In genomic region chr10:68373875-68374274, GRCm38 (mm10) we compare ENCODE assay signal across 28 mouse cellular contexts.
DNase-seq lines count a peak whose midpoint lies in the region; ATAC-seq lines count a peak whose summit lies in the region.
"Had no signal": no experiment of that assay in that cellular context is flagged by ENCODE, and none has a peak within 500 bp of the region (broad histone marks: within the 10 kb centered on the region; RNA-seq: fewer than 3 reads in every experiment).

No protein-coding gene starts in this region.

- H3K27ac ChIP-seq in midbrain, embryonic 16.5 days (ENCODE audit: low read length): no peak overlapping the region
- H3K27ac ChIP-seq: embryonic facial prominence, embryonic 12.5 days; forebrain, embryonic 15.5 days; hindbrain, embryonic 14.5 days; limb, embryonic 12.5 days; liver, embryonic 15.5 days; neural tube, embryonic 15.5 days; stomach, postnatal 0 days had no signal

- no peak for ATAC-seq in midbrain, embryonic 16.5 days
- ATAC-seq: CD4-positive, CD25-positive, alpha-beta regulatory T cell, adult 4 months; forebrain, embryonic 15.5 days; intestine, postnatal 0 days had no signal

- H3K36me3 ChIP-seq in midbrain, embryonic 16.5 days (ENCODE audit: control insufficient read depth, insufficient read depth, low read length): no peaks in the 10 kb centered on the region
- H3K36me3 ChIP-seq: embryonic facial prominence, embryonic 12.5 days; forebrain, embryonic 15.5 days; limb, embryonic 12.5 days; liver, embryonic 15.5 days; neural tube, embryonic 15.5 days had no signal

- no peak overlapping the region for H3K4me3 ChIP-seq in midbrain, embryonic 16.5 days (ENCODE audit: low read depth, low read length)
- H3K4me3 ChIP-seq: embryonic facial prominence, embryonic 12.5 days; forebrain, embryonic 15.5 days; limb, embryonic 12.5 days; liver, embryonic 15.5 days; neural tube, embryonic 15.5 days had no signal

- no peaks in the 10 kb centered on the region for H3K9me3 ChIP-seq in midbrain, embryonic 16.5 days (replicated peaks; ENCODE audit: control insufficient read depth, low read length, poor library complexity, severe bottlenecking)
- H3K9me3 ChIP-seq: embryonic facial prominence, embryonic 12.5 days; forebrain, embryonic 15.5 days; limb, embryonic 12.5 days; liver, embryonic 15.5 days; neural tube, embryonic 15.5 days had no signal

- peak; percentile 62 for DNase-seq in layer of hippocampus, adult 11-12 months (ENCODE audit: low spot score)
- DNase-seq in layer of hippocampus, adult 9-10 months (ENCODE audit: low spot score): no peak
- DNase-seq in Muller cell, postnatal 12 days (ENCODE audit: inconsistent ontology term): peak; percentile 91
- peak; percentile 25 for DNase-seq in brain, adult 2 months (ENCODE audit: low read depth, low spot score)
- peak; percentile 54 for DNase-seq in layer of hippocampus, adult 9-11 months
- no peak for DNase-seq in urinary bladder, postnatal 36 days (ENCODE audit: low spot score in 2 of 2)
- DNase-seq: adrenal gland, adult 2 months; adrenal gland, postnatal 36 days; cerebellum, adult 8-10 months; embryo, embryonic 11 days; heart, postnatal 36 days; kidney, adult 9 months; kidney, postnatal 10 days; midbrain, embryonic 14.5 days; right cerebral cortex, adult 18-20 months; thymus, adult 18-20 months; thymus, postnatal 25 days had no signal

- no peaks in the 10 kb centered on the region for H3K27me3 ChIP-seq in midbrain, embryonic 16.5 days (ENCODE audit: control insufficient read depth, insufficient read depth, low read depth, low read length)
- H3K27me3 ChIP-seq: embryonic facial prominence, embryonic 12.5 days; forebrain, embryonic 15.5 days; limb, embryonic 12.5 days; liver, embryonic 15.5 days; neural tube, embryonic 15.5 days had no signal

- H3K4me2 ChIP-seq in midbrain, embryonic 16.5 days (ENCODE audit: low read length): no peak overlapping the region
- H3K4me2 ChIP-seq: embryonic facial prominence, embryonic 12.5 days; forebrain, embryonic 15.5 days; heart, embryonic 11.5 days; hindbrain, embryonic 14.5 days; limb, embryonic 12.5 days; liver, embryonic 15.5 days; neural tube, embryonic 15.5 days had no signal

- H3K9ac ChIP-seq in midbrain, embryonic 16.5 days (ENCODE audit: low read depth, low read length): no peak overlapping the region
- H3K9ac ChIP-seq: embryonic facial prominence, embryonic 12.5 days; forebrain, embryonic 15.5 days; hindbrain, embryonic 14.5 days; limb, embryonic 12.5 days; liver, embryonic 15.5 days; neural tube, embryonic 15.5 days had no signal

- H3K4me1 ChIP-seq in midbrain, embryonic 16.5 days (ENCODE audit: control insufficient read depth, insufficient read depth, low read length): no peaks in the 10 kb centered on the region
- H3K4me1 ChIP-seq: embryonic facial prominence, embryonic 12.5 days; forebrain, embryonic 15.5 days; limb, embryonic 12.5 days; liver, embryonic 15.5 days; neural tube, embryonic 15.5 days had no signal

- WGBS in midbrain, embryonic 16.5 days: 79% methylated on average over 5 of the region's 5 CpGs

Comparison
In these comparisons a context has a peak if more than half of its experiments do, and no peak if none do; other contexts are left out.
1. DNase-seq: peak in layer of hippocampus, adult 11-12 months (single experiment), Muller cell, postnatal 12 days (single experiment), brain, adult 2 months (single experiment) and layer of hippocampus, adult 9-11 months (single experiment); none in layer of hippocampus, adult 9-10 months (single experiment) and urinary bladder, postnatal 36 days (0 of 2).